Mouse (Mus musculus) kidney, postnatal 14 days (tissue): Measurements from ENCODE around the gene Aco2.

ENCODE experiments used
- DNase-seq: peaks from one replicate; pipeline ENCODE4 v3.0.0; 2022; ENCODE audit warnings: mixed read lengths

Aco2 gene

DNA sequence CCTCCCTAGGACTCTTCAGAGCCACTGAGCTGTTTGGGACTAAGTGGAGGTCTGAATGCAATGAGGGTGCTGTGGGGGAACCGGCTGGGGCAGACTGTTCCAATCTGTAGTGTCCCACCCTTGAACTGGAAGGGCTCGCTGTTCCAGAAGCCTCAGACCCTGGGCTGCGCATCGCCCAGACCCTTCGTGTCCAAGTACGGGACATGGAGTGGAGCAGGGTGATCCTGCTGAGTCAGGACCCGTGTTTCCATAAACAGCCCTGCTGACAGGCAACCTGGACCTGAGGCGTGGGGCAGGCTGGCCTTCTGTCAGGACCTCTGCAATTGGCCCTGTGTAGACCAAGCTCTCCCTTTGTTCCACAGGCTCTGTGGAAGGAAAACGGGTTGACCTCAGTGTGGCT is 25.4 kb upstream of the Aco2 start:
- no peak for DNase-seq

- DNase-seq = no peak
Observed at GRCm38 (mm10) chr15:81847161-81847560, 24.9 kb upstream of the Aco2 start.

DNA sequence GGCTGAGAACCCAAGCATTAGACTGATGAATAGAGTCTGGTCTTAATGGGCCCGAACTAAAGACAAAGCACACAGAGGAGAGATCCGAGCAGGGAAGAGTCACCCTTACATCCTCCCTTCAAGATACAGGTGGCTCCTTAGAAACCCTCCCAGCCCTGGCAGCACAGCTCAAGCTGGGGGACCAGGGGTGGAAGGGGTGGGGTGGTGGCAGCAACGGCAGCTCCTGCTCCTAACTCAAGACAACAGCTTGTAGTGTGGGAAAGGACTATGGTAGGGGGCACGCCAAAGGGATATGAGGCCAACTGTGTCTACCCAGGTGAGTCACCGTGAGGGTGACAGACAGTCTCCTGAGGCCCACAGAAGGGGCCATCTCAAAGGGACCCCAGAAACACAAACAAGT is 24.2 kb upstream of the Aco2 start:
- no peak for DNase-seq

GRCm38 (mm10) chr15:81848301-81848700 is 23.8 kb upstream of the Aco2 start:
- DNase-seq = peak; percentile 70

DNA sequence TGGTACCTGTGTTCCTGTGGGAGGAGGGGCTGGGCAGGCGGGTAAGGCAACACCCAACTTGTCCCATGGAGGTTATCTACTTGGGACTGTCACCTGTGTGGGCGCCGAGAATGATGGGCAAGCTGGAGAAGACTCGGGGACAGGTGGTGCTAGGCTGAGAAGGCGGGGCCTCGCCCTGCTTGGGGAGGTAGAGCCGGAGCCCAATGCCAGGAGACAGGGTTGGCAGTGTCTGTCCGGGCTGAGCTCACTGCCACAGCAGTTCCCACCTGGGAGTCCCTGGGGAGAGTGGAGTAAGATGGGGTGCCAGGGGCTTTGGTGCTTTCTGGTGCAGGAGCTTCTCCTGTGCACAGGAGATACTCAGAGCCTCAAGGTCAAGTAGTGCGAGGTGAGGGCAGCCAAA is 23.0 kb upstream of the Aco2 start:
- no peak for DNase-seq

- DNase-seq = no peak
Observed at GRCm38 (mm10) chr15:81850718-81851117, 21.4 kb upstream of the Aco2 start.

- DNase-seq = no peak
Observed at GRCm38 (mm10) chr15:81851375-81851774, 20.7 kb upstream of the Aco2 start.

DNA sequence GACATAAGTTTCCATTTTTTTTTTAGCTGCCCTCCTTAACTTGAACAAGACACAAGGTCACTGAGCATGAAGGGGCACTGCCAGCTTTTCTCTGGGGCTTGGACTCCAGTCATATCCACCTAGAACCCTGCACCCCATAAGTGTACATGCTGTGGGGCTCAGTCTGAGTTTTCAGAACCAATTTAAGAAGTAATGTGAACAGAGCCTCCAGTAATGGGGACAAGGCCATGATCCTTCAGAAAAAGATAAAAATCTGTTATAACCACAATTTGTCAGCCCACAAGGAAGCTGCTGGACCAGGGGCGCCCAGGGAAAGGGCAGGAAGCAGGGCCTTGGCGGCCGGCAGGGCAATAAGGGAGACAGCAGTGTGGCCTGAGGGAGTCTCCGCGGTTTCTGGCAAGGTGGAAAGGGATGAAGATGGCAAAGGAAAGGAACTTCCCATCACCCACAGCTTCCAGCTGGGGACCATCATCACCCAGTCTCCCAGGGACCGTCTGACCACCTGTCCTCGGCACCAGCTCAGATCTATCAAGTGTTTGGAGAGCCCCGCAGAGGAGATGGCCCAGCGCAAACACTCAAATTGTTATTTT is 19.6 kb upstream of the Aco2 start:
- no peak for DNase-seq

GRCm38 (mm10) chr15:81853081-81853480 is 19.0 kb upstream of the Aco2 start:
- peak; percentile 39 for DNase-seq

DNA sequence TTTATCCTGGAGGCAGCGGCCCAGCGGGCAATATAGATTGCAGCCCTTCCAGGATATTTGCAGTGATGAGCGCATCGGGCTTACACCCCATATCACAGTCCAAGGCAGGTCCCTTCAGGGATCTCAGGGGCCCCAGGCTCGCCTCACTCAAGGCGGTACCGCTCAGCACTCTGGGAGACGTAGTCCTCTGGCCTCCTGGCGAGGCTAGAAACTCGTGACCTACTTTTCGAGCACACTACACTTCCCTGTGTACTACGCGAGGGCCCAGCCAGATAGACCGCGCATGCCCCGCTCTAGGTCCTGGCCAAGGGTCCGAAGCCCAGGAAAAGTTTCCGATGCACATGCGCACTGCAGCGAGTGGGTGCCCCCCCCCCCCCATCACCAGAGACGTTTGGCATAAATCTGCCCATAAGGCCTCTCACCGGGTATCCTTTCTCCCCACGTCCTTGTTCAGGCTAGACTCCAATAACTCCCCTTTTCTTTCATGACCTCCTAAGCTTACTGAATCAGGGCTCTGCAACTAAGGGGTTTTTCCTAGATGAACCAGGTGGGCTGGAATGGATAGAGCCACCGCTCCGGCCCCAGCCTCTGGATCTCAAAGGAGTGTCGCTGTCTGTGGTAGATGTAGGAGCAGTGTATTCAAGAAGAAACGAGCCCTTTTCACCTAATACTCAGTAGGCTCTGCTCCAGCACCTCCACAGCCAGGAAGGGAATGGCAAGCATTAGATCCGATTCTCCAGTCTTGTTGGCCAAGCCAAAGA is 15.9 kb upstream of the Aco2 start:
- peak; percentile 94 for DNase-seq

- DNase-seq = peak; percentile 29
Observed at GRCm38 (mm10) chr15:81856938-81857723, 15.0 kb upstream of the Aco2 start.

DNA sequence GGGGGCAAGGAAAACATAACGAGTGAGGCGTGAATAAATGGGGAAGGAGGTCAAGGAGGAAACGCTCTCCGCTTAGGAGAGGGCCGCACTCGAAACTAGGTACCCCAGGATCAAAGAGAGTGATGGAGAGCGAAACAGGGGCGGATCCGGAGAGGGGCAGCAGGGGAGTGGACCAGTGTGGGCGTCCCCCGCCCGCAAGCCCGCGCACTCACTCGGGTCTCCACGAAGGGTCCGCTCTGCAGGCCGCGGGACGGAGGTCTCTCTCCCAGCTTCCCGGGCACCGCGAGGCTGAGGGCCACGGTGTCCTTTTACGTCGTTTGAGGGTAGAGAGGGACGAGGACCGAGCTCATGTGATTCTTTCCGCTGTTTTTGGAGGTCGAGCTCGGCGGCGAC is 14.4 kb upstream of the Aco2 start:
- no peak for DNase-seq

DNA sequence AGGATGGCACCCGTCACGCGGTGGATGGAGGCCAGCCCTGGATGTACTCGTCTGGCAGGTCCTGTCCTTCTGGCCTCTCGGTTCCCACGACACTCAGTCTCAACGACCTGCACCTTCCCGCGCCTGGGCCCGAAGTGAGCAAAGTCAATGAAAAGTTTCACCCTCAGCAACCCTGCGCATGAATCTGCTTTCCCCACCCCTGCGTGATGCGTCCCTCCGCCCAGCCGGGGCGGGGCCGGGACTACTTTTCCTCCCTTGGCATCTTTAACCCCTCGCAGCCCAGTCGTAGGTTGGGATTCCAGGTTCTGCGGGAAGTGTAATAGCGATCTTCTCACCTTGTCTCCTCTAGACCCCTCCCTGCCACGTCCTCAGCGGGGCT is 14.0 kb upstream of the Aco2 start:
- DNase-seq = peak; percentile 96

GRCm38 (mm10) chr15:81858517-81859329 is 13.4 kb upstream of the Aco2 start, which contains the start of gene Tob2:
Gene Tob2, minus strand, starts transcription at chr15:81858796.
- DNase-seq = peak; percentile 74

GRCm38 (mm10) chr15:81859330-81860255 is 12.5 kb upstream of the Aco2 start:
- DNase-seq = peak; percentile 94

DNA sequence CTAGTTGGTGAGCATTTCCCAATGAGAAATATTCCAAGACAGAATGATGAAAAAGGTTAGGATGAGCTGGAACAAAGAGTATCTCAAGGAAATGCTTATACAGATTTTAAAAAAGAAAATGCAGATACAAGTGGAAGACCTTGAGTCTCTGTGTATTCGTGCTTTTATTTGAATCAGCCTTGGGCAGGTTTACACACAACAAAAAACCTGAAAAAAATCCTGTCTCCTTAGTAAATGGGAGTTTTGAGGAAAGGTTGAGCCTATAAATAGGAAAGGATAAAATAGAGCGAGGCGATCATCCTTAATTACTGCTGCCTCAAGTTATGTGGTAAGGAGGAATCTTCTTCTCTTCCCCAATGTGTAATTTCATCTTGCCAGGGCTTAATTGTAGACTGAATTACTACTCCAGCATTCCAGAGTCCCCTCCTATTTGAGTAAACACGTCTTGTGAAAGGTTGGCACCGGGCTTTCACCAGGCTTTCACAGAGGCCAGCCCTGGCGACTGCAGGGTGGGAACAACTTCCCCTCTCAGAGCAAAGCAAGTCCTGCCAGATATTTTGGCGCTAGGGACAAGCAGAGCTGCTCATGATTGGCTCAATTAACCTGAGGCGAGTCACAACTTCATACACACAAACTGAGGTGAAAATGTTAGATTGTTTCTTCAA is 11.5 kb upstream of the Aco2 start:
- peak; percentile 31 for DNase-seq

DNA sequence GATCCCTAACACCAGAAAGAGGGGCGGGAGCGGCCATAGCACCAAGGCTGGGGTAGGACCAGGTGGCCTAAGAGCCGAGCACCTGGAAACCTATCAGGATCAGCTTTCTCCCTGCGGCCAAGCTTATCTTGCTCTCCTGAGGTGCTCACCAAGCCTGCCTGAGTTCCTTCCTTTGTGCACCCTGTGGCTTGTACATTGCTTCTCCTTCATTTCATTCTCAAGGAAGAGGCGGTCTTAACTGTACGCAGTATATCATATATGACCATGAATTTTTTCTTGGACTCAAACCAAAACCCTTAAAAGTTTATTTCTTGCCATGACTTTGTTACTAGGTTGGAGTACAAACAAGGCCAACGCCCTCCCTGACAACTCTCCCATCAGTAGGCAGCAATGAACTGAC is 7.9 kb upstream of the Aco2 start:
- no peak for DNase-seq

GRCm38 (mm10) chr15:81869985-81870384 is 2.1 kb upstream of the Aco2 start:
- DNase-seq = no peak

DNA sequence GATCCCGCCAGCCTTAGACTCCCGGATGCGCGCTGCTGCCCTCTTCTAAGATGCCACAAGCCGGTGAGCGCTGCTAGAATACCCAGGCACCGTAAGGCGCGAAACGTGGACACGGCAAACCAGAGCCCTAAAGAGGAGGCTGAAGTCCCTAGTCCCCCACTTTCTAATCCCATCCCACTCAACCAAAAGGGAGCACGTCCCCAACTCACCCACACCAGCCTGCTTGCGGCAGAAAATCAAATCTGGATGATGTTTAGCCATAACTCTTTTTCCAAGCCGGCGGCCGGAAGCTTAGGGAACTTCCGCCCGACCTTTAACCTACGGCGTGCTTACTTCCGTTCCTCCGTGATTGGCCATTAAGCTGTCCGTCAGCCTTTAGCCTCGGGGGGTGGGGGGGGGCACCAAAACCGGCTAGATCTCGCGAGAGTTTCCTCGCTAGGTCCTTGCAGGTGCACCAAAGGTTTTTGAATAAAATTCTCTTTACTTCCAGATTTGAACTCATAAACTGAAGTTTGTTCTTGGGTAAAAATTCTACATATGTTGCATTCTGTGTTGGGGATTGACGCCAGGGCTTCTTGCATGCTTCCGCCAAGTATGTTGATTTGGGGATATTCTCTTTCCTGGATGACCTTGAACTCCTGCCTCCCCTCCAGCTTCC is 376 bp upstream of the Aco2 start, which contains the start of gene Phf5a:
TSS of gene Phf5a (minus strand) at position 308 of the 658 bp plus-strand sequence.
- peak; percentile 93 for DNase-seq
